Mouse (Mus musculus) regulatory T cell (primary cell): Measurements from ENCODE around the gene Gpr34.

ENCODE experiments used
- in situ Hi-C: fragments of 300-600 bp; cut with MboI, MseI; formaldehyde crosslinking; loops from one replicate; pipeline ENCODE4 v1.15.1; 2025; ENCODE audit warnings: high pct_unique_total_duplicates

Gpr34 gene

GRCm38 (mm10) chrX:13668867-13669266, 37.0 kb downstream of the Gpr34 start:
- in situ Hi-C loops = no loop called here

- in situ Hi-C loops = no loop called here
Measured at GRCm38 (mm10) chrX:13670342-13670741, 38.5 kb downstream of the Gpr34 start.

- in situ Hi-C loops = no loop called here
Measured at GRCm38 (mm10) chrX:13673001-13673400, 41.1 kb downstream of the Gpr34 start.

GRCm38 (mm10) chrX:13681748-13682147, 49.9 kb downstream of the Gpr34 start:
- in situ Hi-C loops = no loop called here

DNA sequence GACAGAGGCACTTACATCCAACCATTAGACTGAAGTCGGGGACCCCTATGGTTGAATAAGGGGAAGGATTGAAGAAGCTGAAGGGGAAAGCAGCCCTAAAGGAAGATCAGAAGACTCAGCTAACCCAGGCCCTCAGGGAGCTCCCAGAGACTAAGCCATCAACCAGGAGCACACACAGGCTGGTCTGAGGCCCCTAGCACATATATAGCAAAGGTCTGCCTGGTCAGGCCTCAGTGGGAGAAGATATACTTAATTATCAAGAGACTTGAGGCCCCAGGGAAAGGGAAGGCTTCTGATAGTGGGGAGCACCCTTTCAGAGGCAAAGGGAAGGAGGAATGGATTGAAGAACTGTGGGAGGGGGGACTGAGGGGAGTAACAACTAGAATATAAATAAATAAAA, 54.7 kb downstream of the Gpr34 start:
- in situ Hi-C loops = no loop called here

- in situ Hi-C loops = no loop called here
Measured at GRCm38 (mm10) chrX:13688356-13688755, 56.5 kb downstream of the Gpr34 start.
